Mouse (Mus musculus) hindbrain, embryonic 12.5 days (tissue): ENCODE results near the gene Sh3pxd2b. TPM values are rescaled to one million over a fixed set of nuclear protein-coding genes. Genes with fewer than 3 reads are reported as not detected.
A peak's percentile ranks its signal among the peaks of the same experiment; 100 is the strongest.

Experiments
- ATAC-seq: fragments of 200-750 bp; cut with Nextera tagmentation; 2 replicates; pipeline ENCODE4 v1.8.0; 2017; ENCODE audit warnings: moderate TSS enrichment; ENCODE audit not compliant: low FRiP score
- H3K27ac ChIP-seq: fragments of 300-500 bp; sonication (generic); 2 replicates; pipeline ENCODE4 v1.5.1; 2016; ENCODE audit warnings: mild to moderate bottlenecking
- H3K27me3 ChIP-seq: fragments of 300-500 bp; sonication (generic); 2 replicates; pipeline ENCODE4 v1.6.1; 2016; ENCODE audit warnings: mild to moderate bottlenecking
- H3K36me3 ChIP-seq: fragments of 300-500 bp; sonication (generic); 2 replicates; pipeline ENCODE4 v1.6.1; 2016; ENCODE audit warnings: mild to moderate bottlenecking
- H3K4me1 ChIP-seq: fragments of 300-500 bp; sonication (generic); 2 replicates; pipeline ENCODE4 v1.6.1; 2016
- H3K4me2 ChIP-seq: fragments of 300-500 bp; sonication (generic); replicated peaks from 2 replicates; pipeline ENCODE4 v1.6.1; 2016; ENCODE audit warnings: mild to moderate bottlenecking
- H3K4me3 ChIP-seq: fragments of 300-500 bp; sonication (generic); 2 replicates; pipeline ENCODE4 v1.5.1; 2016; ENCODE audit warnings: mild to moderate bottlenecking
- H3K9ac ChIP-seq: fragments of 300-500 bp; sonication (generic); 2 replicates; pipeline ENCODE4 v1.6.1; 2016; ENCODE audit warnings: mild to moderate bottlenecking, moderate library complexity
- H3K9me3 ChIP-seq: fragments of 300-500 bp; sonication (generic); replicated peaks from 2 replicates; pipeline ENCODE4 v1.6.1; 2016; ENCODE audit warnings: mild to moderate bottlenecking
- WGBS: fragments of 180-500 bp; shearing (Covaris S2); methylation state at CpG from one replicate; pipeline ENCODE4 v1.1.7; 2016; 5-methylcytosine and 5-hydroxymethylcytosine counted together
- polyA plus RNA-seq: library from polyadenylated mRNA; unstranded; fragments of >200 nt; fragmentation: Nextera tagmentation; extraction: Ambion mirVana; gene quantifications from 2 replicates; pipeline ENCODE4 v1.2.1, GENCODE M21; 2016

Gene Sh3pxd2b
- polyA plus RNA-seq, 1 experiment from 2014 or later = 29.5 TPM

DNA sequence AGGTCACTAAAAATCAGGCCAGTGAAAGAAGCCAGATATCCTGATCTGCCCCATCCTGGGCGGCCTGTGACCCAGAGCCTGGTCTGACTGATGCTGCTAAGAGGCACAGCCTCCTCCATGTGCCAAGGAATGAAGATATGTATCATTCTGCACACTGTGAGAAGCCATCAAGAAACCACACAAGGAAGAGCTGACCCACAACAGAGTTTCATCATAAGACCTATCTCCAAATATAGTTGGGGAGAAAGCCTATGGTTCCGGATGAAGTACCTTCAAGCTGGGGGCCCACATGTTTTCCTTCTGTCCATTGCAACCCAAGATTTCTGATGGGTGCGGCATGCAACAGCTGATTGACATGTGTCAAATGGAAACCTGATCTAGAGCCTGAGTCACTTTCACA, 31.6 kb upstream of the Sh3pxd2b start:
- 90% methylated on average over 3 of the region's 3 CpGs for WGBS
- Histone ChIP-seq H3K4me3 (no peak overlapping the region), H3K9me3 (no peaks in the 10 kb centered on the region), H3K9ac (no peak overlapping the region), H3K27ac (no peak overlapping the region), H3K36me3 (no peaks in the 10 kb centered on the region), H3K27me3 (no peaks in the 10 kb centered on the region), H3K4me2 (no peak overlapping the region), H3K4me1 (peaks cover 3% of the 10 kb centered on the region; the same call in 1 of the 2 replicates)
- ATAC-seq = no peak

GRCm38 (mm10) chr11:32320507-32321195, 27.0 kb upstream of the Sh3pxd2b start:
- peaks cover 6% of the 10 kb centered on the region; the same call in 1 of the 2 replicates for H3K4me1 ChIP-seq
- no peak overlapping the region for H3K4me2 ChIP-seq
- WGBS = 62% methylated on average over 11 of the region's 11 CpGs
- no peak for ATAC-seq
- H3K9ac ChIP-seq = no peak overlapping the region
- H3K9me3 ChIP-seq = no peaks in the 10 kb centered on the region
- no peaks in the 10 kb centered on the region for H3K36me3 ChIP-seq
- no peak overlapping the region for H3K27ac ChIP-seq
- H3K4me3 ChIP-seq = no peak overlapping the region
- H3K27me3 ChIP-seq = no peaks in the 10 kb centered on the region

DNA sequence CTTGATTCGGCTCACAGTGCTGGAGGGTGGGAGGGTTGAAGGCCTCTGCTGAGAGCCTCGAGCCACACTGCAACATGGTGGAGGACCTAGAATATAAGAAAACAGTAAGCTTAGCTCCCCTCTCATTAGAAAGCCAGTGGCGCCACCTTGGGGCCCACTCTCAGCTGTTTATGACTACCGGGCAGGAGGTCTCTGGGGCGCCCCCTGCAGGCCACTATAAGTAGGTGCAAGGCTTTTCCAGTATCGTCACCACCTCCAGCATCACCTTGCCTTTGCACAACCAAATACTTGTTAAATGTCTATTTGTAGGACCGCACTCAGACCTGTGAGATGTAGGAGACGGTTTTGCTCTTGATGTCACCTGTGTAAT, 26.4 kb upstream of the Sh3pxd2b start:
- Histone ChIP-seq H3K36me3 (no peaks in the 10 kb centered on the region), H3K27me3 (no peaks in the 10 kb centered on the region), H3K4me3 (no peak overlapping the region), H3K9me3 (no peaks in the 10 kb centered on the region), H3K4me2 (no peak overlapping the region), H3K9ac (no peak overlapping the region), H3K27ac (no peak overlapping the region), H3K4me1 (peaks cover 6% of the 10 kb centered on the region; the same call in 1 of the 2 replicates)
- WGBS = 44% methylated on average over 8 of the region's 8 CpGs
- no peak for ATAC-seq

DNA sequence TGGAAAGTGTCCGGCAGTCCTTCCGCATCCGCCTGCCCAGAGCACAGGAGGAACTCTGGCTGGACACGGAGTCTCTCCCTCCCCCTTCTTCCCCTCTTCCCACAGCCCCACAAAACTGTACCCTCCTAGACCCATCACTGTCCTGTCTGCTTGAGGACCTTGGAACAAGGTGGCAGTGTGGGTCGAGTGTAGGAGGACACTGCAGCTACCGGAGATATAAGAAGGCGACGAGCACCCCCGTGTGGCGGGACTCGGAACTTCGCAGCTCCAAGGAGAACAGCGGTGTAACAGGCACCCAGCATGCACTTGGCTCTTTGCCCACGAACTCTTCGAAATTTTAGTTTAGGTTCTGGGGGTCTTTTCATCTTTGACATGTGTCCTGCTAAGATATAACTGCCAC, 23.0 kb upstream of the Sh3pxd2b start:
- H3K36me3 ChIP-seq = no peaks in the 10 kb centered on the region
- H3K9ac ChIP-seq = no peak overlapping the region
- H3K9me3 ChIP-seq = no peaks in the 10 kb centered on the region
- peak overlapping the region; percentile 31 for H3K4me2 ChIP-seq
- no peak overlapping the region for H3K27ac ChIP-seq
- 9% methylated on average over 15 of the region's 15 CpGs for WGBS
- peak; percentile 78 for ATAC-seq
- H3K4me1 ChIP-seq = peaks cover 6% of the 10 kb centered on the region; the same call in 1 of the 2 replicates
- no peaks in the 10 kb centered on the region for H3K27me3 ChIP-seq
- H3K4me3 ChIP-seq = 0 out of 2 replicates have a peak overlapping the region, but pooled peaks have one; percentile 10

DNA sequence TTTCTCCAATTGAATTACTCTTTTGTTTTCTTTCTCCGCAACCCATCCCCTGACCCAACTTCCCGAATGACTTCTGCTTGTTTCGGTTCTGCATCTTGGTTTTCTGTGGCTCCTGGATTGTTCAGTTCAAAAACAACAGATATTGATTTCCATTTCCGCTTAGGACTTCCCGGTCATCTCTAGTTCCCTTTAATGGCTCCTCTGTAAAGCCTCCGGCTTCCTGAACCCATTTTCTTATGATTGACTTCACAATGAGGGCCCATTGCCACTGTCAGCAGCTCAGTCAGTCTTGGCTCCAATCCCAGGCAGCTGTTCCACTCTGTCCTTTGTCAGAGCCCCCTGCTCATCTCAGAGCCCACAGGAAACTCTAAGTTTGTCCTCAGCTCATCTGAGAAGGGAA, 16.5 kb upstream of the Sh3pxd2b start:
- ATAC-seq = no peak
- Histone ChIP-seq H3K4me3 (no peak overlapping the region), H3K27me3 (no peaks in the 10 kb centered on the region), H3K4me1 (peaks cover 8% of the 10 kb centered on the region), H3K27ac (no peak overlapping the region), H3K9me3 (no peaks in the 10 kb centered on the region), H3K36me3 (no peaks in the 10 kb centered on the region), H3K9ac (no peak overlapping the region), H3K4me2 (no peak overlapping the region)
- 42% methylated on average over 6 of the region's 6 CpGs for WGBS

- no peaks in the 10 kb centered on the region for H3K36me3 ChIP-seq
- no peak for ATAC-seq
- no peak overlapping the region for H3K9ac ChIP-seq
- peaks cover 8% of the 10 kb centered on the region for H3K4me1 ChIP-seq
- H3K9me3 ChIP-seq = no peaks in the 10 kb centered on the region
- H3K27me3 ChIP-seq = no peaks in the 10 kb centered on the region
- no peak overlapping the region for H3K27ac ChIP-seq
- no peak overlapping the region for H3K4me3 ChIP-seq
- 65% methylated on average over 5 of the region's 5 CpGs for WGBS
- no peak overlapping the region for H3K4me2 ChIP-seq
Observed at GRCm38 (mm10) chr11:32331861-32332260, 15.8 kb upstream of the Sh3pxd2b start.

DNA sequence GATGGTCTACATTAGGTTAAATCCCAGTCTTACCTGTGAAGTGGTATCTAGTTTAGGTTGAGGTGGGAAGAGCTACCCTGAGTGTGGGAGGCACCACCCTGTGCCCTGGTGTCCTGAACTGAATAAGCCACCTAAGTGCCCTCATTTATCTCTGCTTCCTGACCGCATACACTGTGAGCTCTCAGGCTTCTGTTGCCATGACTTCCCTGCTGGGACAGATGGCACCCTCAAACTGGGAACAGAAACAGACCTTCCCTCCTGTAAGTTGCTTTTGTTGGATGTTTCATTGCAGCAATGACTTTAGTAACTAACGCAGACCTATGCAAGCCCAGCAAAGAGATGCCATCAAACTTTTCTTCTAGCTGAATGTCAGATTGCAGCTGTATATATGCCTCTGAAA, 14.4 kb upstream of the Sh3pxd2b start:
- Histone ChIP-seq H3K27me3 (no peaks in the 10 kb centered on the region), H3K9ac (no peak overlapping the region), H3K36me3 (no peaks in the 10 kb centered on the region), H3K27ac (no peak overlapping the region), H3K4me1 (peaks cover 8% of the 10 kb centered on the region), H3K9me3 (no peaks in the 10 kb centered on the region), H3K4me3 (no peak overlapping the region), H3K4me2 (no peak overlapping the region)
- WGBS = 77% methylated on average over 2 of the region's 2 CpGs
- no peak for ATAC-seq

- H3K27me3 ChIP-seq = no peaks in the 10 kb centered on the region
- H3K4me2 ChIP-seq = no peak overlapping the region
- H3K9me3 ChIP-seq = no peaks in the 10 kb centered on the region
- no peak for ATAC-seq
- no peaks in the 10 kb centered on the region for H3K4me1 ChIP-seq
- no peaks in the 10 kb centered on the region for H3K36me3 ChIP-seq
- no peak overlapping the region for H3K27ac ChIP-seq
- no peak overlapping the region for H3K9ac ChIP-seq
- no peak overlapping the region for H3K4me3 ChIP-seq
- 88% methylated on average over 6 of the region's 6 CpGs for WGBS
Observed at GRCm38 (mm10) chr11:32336435-32336907, 11.1 kb upstream of the Sh3pxd2b start.

GRCm38 (mm10) chr11:32339131-32339531, 8.5 kb upstream of the Sh3pxd2b start:
- no peaks in the 10 kb centered on the region for H3K36me3 ChIP-seq
- H3K4me2 ChIP-seq = no peak overlapping the region
- ATAC-seq = no peak
- no peaks in the 10 kb centered on the region for H3K9me3 ChIP-seq
- H3K27ac ChIP-seq = no peak overlapping the region
- H3K9ac ChIP-seq = no peak overlapping the region
- H3K27me3 ChIP-seq = no peaks in the 10 kb centered on the region
- no peaks in the 10 kb centered on the region for H3K4me1 ChIP-seq
- H3K4me3 ChIP-seq = no peak overlapping the region
- 71% methylated on average over 2 of the region's 2 CpGs for WGBS

DNA sequence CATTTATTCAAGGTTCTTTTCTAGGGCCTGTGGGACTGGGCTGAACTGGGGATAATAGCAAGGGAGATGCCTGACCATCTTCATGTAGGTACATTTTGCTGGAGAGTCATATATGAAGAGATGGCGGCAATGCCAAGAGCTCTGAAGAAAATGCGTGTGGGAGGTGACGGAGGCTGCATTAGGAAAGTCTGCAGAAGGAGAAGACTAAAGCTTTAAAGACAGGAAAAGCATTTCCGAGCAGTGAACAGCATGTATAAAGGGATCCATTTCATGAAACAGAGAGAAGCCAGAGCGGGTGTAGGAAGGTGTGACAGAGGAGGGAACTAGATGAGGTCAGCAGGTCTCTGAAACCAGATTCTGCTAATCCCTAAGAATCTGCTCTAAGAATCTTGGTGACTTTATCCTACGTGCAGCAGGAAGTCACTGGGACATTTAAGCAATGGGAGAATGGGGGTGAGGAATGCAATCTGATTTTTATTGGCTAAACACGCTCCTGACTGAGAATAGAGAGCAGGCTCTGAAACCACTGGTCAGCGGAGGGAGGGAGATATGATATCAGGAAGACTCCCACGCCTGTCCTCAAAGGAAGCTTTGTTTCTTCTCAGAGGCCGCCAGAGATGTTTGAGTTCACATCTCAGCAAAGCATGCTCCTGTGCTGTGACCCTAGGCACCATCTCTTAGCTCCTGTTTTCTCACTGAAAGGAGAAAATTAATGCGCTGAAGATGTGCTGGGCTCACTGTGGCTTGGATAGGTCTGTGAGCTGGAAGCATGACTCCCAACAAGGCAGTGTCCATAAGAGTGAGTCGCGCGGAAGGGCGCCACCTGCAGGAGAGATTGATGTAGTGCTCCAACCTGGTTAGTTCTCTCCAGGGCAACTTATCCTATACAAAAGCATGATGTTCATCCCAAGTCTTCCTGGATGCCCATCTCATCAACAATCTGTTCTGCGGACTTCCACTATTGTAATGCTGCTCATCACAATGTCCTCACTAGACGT, 6.8 kb upstream of the Sh3pxd2b start:
- WGBS = 48% methylated on average over 17 of the region's 17 CpGs

DNA sequence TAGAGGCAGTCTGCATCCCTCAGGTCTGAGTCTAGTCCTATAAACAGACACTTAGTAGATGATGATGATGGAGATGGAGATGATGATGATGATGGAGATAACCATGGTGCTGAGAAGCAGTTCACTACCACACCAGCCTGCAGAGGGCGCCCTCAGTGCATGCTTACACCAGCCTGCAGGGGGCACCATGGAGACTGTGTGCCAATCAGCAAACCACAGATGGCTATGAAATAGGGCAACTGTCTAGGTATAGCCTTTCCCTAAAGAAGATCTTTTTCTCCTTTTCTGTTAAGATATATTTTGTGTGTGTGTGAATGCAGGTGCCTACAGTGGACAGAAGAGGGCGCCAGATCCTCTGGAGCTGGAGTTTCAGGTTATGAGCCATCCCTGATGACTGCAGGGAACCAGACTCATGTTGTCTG, 4.8 kb upstream of the Sh3pxd2b start:
- H3K4me1 ChIP-seq = peaks cover 3% of the 10 kb centered on the region; the same call in 1 of the 2 replicates
- no peak overlapping the region for H3K27ac ChIP-seq
- H3K27me3 ChIP-seq = no peaks in the 10 kb centered on the region
- 11% methylated on average over 2 of the region's 2 CpGs for WGBS
- ATAC-seq = no peak
- H3K4me3 ChIP-seq = no peak overlapping the region
- H3K9me3 ChIP-seq = no peaks in the 10 kb centered on the region
- H3K36me3 ChIP-seq = no peaks in the 10 kb centered on the region
- no peak overlapping the region for H3K9ac ChIP-seq
- H3K4me2 ChIP-seq = no peak overlapping the region

More for the DNA sequence above, 6.8 kb upstream of the Sh3pxd2b start:
- peak; percentile 47; the same call in 1 of the 2 replicates for ATAC-seq
- Histone ChIP-seq H3K36me3 (no peaks in the 10 kb centered on the region), H3K4me2 (no peak overlapping the region), H3K9ac (no peak overlapping the region), H3K27ac (no peak overlapping the region), H3K4me1 (no peaks in the 10 kb centered on the region), H3K4me3 (no peak overlapping the region), H3K9me3 (no peaks in the 10 kb centered on the region), H3K27me3 (no peaks in the 10 kb centered on the region)

GRCm38 (mm10) chr11:32343350-32343749, 4.3 kb upstream of the Sh3pxd2b start:
- Histone ChIP-seq H3K9ac (no peak overlapping the region), H3K9me3 (no peaks in the 10 kb centered on the region), H3K27me3 (no peaks in the 10 kb centered on the region), H3K4me3 (no peak overlapping the region), H3K36me3 (no peaks in the 10 kb centered on the region), H3K4me2 (no peak overlapping the region), H3K4me1 (peaks cover 4% of the 10 kb centered on the region), H3K27ac (no peak overlapping the region)
- WGBS = 100% methylated on average over 1 of the region's 1 CpGs
- ATAC-seq = no peak
